Mouse (Mus musculus): ENCODE data around the gene Ndufa7. TPM values are rescaled to one million over a fixed set of nuclear protein-coding genes. Genes with fewer than 3 reads are reported as not detected.

Ndufa7 gene
- polyA plus RNA-seq, 1 experiment from 2014 or later, result 517 TPM

GRCm38 (mm10) chr17:33786375-33786774 is 38.0 kb upstream of the Ndufa7 start:
- no peak for ATAC-seq (replicated peaks; ENCODE audit: insufficient number of reproducible peaks, insufficient read depth, low FRiP score, low read depth)
- WGBS, result 77% methylated on average over 18 of the region's 18 CpGs

GRCm38 (mm10) chr17:33788732-33789131 is 35.6 kb upstream of the Ndufa7 start:
- no peak overlapping the region; the same call in 1 of the 2 replicates for H3K27ac ChIP-seq
- H3K9me3 ChIP-seq (replicated peaks), result no peaks in the 10 kb centered on the region
- 21% methylated on average over 4 of the region's 4 CpGs for WGBS
- H3K4me1 ChIP-seq (replicated peaks), result peaks cover 11% of the 10 kb centered on the region
- H3K4me2 ChIP-seq, result no peak overlapping the region
- H3K36me3 ChIP-seq, result no peaks in the 10 kb centered on the region
- peak; percentile 70 for ATAC-seq (replicated peaks; ENCODE audit: insufficient number of reproducible peaks, insufficient read depth, low FRiP score, low read depth)
- no peak overlapping the region for H3K4me3 ChIP-seq
- no peak overlapping the region for H3K9ac ChIP-seq
- peaks cover 11% of the 10 kb centered on the region; the same call in 1 of the 2 replicates for H3K27me3 ChIP-seq

More at GRCm38 (mm10) chr17:33786375-33786774, 38.0 kb upstream of the Ndufa7 start:
- 0 out of 2 replicates have a peak, but pooled peaks cover 4% of the 10 kb centered on the region for H3K27me3 ChIP-seq
- H3K9me3 ChIP-seq (replicated peaks), result no peaks in the 10 kb centered on the region
- H3K9ac ChIP-seq, result no peak overlapping the region
- no peak overlapping the region for H3K4me2 ChIP-seq
- H3K4me1 ChIP-seq (replicated peaks), result peaks cover 34% of the 10 kb centered on the region
- no peak overlapping the region for H3K4me3 ChIP-seq
- H3K27ac ChIP-seq, result no peak overlapping the region
- no peaks in the 10 kb centered on the region for H3K36me3 ChIP-seq

GRCm38 (mm10) chr17:33798306-33798705 is 26.1 kb upstream of the Ndufa7 start:
- no peak overlapping the region for H3K27ac ChIP-seq
- H3K4me2 ChIP-seq, result no peak overlapping the region
- H3K9ac ChIP-seq, result no peak overlapping the region
- peaks cover 45% of the 10 kb centered on the region for H3K27me3 ChIP-seq
- ATAC-seq (replicated peaks; ENCODE audit: insufficient number of reproducible peaks, insufficient read depth, low FRiP score, low read depth), result no peak
- WGBS, result 47% methylated on average over 3 of the region's 3 CpGs
- no peak overlapping the region for H3K4me3 ChIP-seq
- H3K4me1 ChIP-seq (replicated peaks), result no peaks in the 10 kb centered on the region
- no peaks in the 10 kb centered on the region for H3K9me3 ChIP-seq (replicated peaks)
- no peaks in the 10 kb centered on the region for H3K36me3 ChIP-seq

GRCm38 (mm10) chr17:33799277-33799676 is 25.1 kb upstream of the Ndufa7 start:
- WGBS, result 53% methylated on average over 1 of the region's 1 CpGs
- no peaks in the 10 kb centered on the region for H3K36me3 ChIP-seq
- H3K27ac ChIP-seq, result no peak overlapping the region
- no peak overlapping the region for H3K9ac ChIP-seq
- no peak overlapping the region for H3K4me2 ChIP-seq
- ATAC-seq (replicated peaks; ENCODE audit: insufficient number of reproducible peaks, insufficient read depth, low FRiP score, low read depth), result no peak
- 0 out of 2 replicates have a peak, but pooled peaks cover 2% of the 10 kb centered on the region for H3K4me1 ChIP-seq (replicated peaks)
- H3K9me3 ChIP-seq (replicated peaks), result no peaks in the 10 kb centered on the region
- peaks cover 43% of the 10 kb centered on the region for H3K27me3 ChIP-seq
- no peak overlapping the region for H3K4me3 ChIP-seq

- no peak overlapping the region for H3K4me2 ChIP-seq
- H3K9ac ChIP-seq, result no peak overlapping the region
- ATAC-seq (replicated peaks; ENCODE audit: insufficient number of reproducible peaks, insufficient read depth, low FRiP score, low read depth), result no peak
- H3K36me3 ChIP-seq, result no peaks in the 10 kb centered on the region
- H3K27ac ChIP-seq, result no peak overlapping the region
- WGBS, result 1% methylated on average over 2 of the region's 2 CpGs
- 0 out of 2 replicates have a peak, but pooled peaks cover 6% of the 10 kb centered on the region for H3K4me1 ChIP-seq (replicated peaks)
- H3K27me3 ChIP-seq, result peaks cover 54% of the 10 kb centered on the region
- H3K4me3 ChIP-seq, result no peak overlapping the region
- no peaks in the 10 kb centered on the region for H3K9me3 ChIP-seq (replicated peaks)
Observed at GRCm38 (mm10) chr17:33802221-33802620, 22.2 kb upstream of the Ndufa7 start.

- no peaks in the 10 kb centered on the region for H3K9me3 ChIP-seq (replicated peaks)
- 0 out of 2 replicates have a peak, but pooled peaks cover 6% of the 10 kb centered on the region for H3K4me1 ChIP-seq (replicated peaks)
- H3K27me3 ChIP-seq, result peaks cover 59% of the 10 kb centered on the region
- no peak overlapping the region for H3K9ac ChIP-seq
- ATAC-seq (replicated peaks; ENCODE audit: insufficient number of reproducible peaks, insufficient read depth, low FRiP score, low read depth), result no peak
- H3K4me2 ChIP-seq, result no peak overlapping the region
- H3K36me3 ChIP-seq, result no peaks in the 10 kb centered on the region
- no peak overlapping the region for H3K4me3 ChIP-seq
- no peak overlapping the region for H3K27ac ChIP-seq
- WGBS, result 46% methylated on average over 4 of the region's 4 CpGs
Observed at GRCm38 (mm10) chr17:33804205-33804604, 20.2 kb upstream of the Ndufa7 start.

GRCm38 (mm10) chr17:33804745-33805144 is 19.6 kb upstream of the Ndufa7 start:
- Histone ChIP-seq H3K4me2 (no peak overlapping the region), H3K27me3 (peaks cover 57% of the 10 kb centered on the region), H3K36me3 (no peaks in the 10 kb centered on the region), H3K9ac (no peak overlapping the region), H3K27ac (no peak overlapping the region), H3K4me1 (replicated peaks) (0 out of 2 replicates have a peak, but pooled peaks cover 6% of the 10 kb centered on the region), H3K9me3 (replicated peaks) (no peaks in the 10 kb centered on the region), H3K4me3 (no peak overlapping the region)
- ATAC-seq (replicated peaks; ENCODE audit: insufficient number of reproducible peaks, insufficient read depth, low FRiP score, low read depth), result peak; percentile 47; the same call in 1 of the 2 replicates
- 11% methylated on average over 1 of the region's 1 CpGs for WGBS

GRCm38 (mm10) chr17:33807181-33807888 is 17.0 kb upstream of the Ndufa7 start:
- Histone ChIP-seq H3K27ac (no peak overlapping the region), H3K9ac (no peak overlapping the region), H3K4me1 (replicated peaks) (peaks cover 24% of the 10 kb centered on the region), H3K27me3 (peaks cover 44% of the 10 kb centered on the region), H3K4me3 (no peak overlapping the region), H3K36me3 (no peaks in the 10 kb centered on the region), H3K4me2 (no peak overlapping the region), H3K9me3 (replicated peaks) (no peaks in the 10 kb centered on the region)
- WGBS, result 59% methylated on average over 8 of the region's 9 CpGs
- ATAC-seq (replicated peaks; ENCODE audit: insufficient number of reproducible peaks, insufficient read depth, low FRiP score, low read depth), result no peak

- Histone ChIP-seq H3K9me3 (replicated peaks) (no peaks in the 10 kb centered on the region), H3K36me3 (no peaks in the 10 kb centered on the region), H3K27ac (no peak overlapping the region), H3K27me3 (peaks cover 37% of the 10 kb centered on the region), H3K9ac (no peak overlapping the region; the same call in 1 of the 2 replicates), H3K4me3 (no peak overlapping the region), H3K4me2 (no peak overlapping the region), H3K4me1 (replicated peaks) (peaks cover 27% of the 10 kb centered on the region)
- 31% methylated on average over 10 of the region's 10 CpGs for WGBS
- no peak for ATAC-seq (replicated peaks; ENCODE audit: insufficient number of reproducible peaks, insufficient read depth, low FRiP score, low read depth)
Observed at GRCm38 (mm10) chr17:33808192-33808591, 16.2 kb upstream of the Ndufa7 start.

- H3K27me3 ChIP-seq, result peaks cover 39% of the 10 kb centered on the region
- WGBS, result under 1% methylated on average over 36 of the region's 36 CpGs
Observed at GRCm38 (mm10) chr17:33810334-33811141, 13.8 kb upstream of the Ndufa7 start, which contains the start of gene Kank3. Kank3 (plus strand) TSS chr17:33810519.

GRCm38 (mm10) chr17:33811142-33811516 is 13.2 kb upstream of the Ndufa7 start:
- H3K4me3 ChIP-seq, result peak overlapping the region; percentile 57
- peak; percentile 47 for ATAC-seq (replicated peaks; ENCODE audit: insufficient number of reproducible peaks, insufficient read depth, low FRiP score, low read depth)

More at GRCm38 (mm10) chr17:33810334-33811141, 13.8 kb upstream of the Ndufa7 start, which contains the start of gene Kank3:
- Histone ChIP-seq H3K4me3 (peak within 1 kb of the TSS; percentile 57), H3K9ac (peak within 1 kb of the TSS; percentile 45), H3K9me3 (replicated peaks) (no peaks in the 10 kb centered on the region), H3K4me2 (peak within 1 kb of the TSS; percentile 80), H3K4me1 (replicated peaks) (peaks cover 26% of the 10 kb centered on the region), H3K27ac (peak within 1 kb of the TSS; percentile 75), H3K36me3 (no peaks in the 10 kb centered on the region)
- ATAC-seq (replicated peaks; ENCODE audit: insufficient number of reproducible peaks, insufficient read depth, low FRiP score, low read depth), result peak; percentile 94

More at GRCm38 (mm10) chr17:33811142-33811516, 13.2 kb upstream of the Ndufa7 start:
- H3K4me1 ChIP-seq (replicated peaks), result peaks cover 26% of the 10 kb centered on the region
- H3K9me3 ChIP-seq (replicated peaks), result no peaks in the 10 kb centered on the region
- H3K27ac ChIP-seq, result peak overlapping the region; percentile 75
- peak overlapping the region; percentile 80 for H3K4me2 ChIP-seq
- peaks cover 35% of the 10 kb centered on the region for H3K27me3 ChIP-seq
- 3% methylated on average over 7 of the region's 7 CpGs for WGBS
- H3K9ac ChIP-seq, result peak overlapping the region; percentile 45
- H3K36me3 ChIP-seq, result no peaks in the 10 kb centered on the region
